Mouse (Mus musculus) lung, postnatal 0 days (tissue): ENCODE measurements at regions not wholly inside any gene's neighbourhood (a gene's known extent, or its start where the extent isn't known, plus 50 kb on each side); places are given as distances from the start of the nearest gene placed in this dataset.

ENCODE experiments used
- CTCF ChIP-seq: IDR thresholded peaks from 2 replicates; pipeline ENCODE4 v1.5.1; 2016; ENCODE audit warnings: antibody characterized with exemption, mild to moderate bottlenecking
- EP300 ChIP-seq: IDR thresholded peaks from 2 replicates; pipeline ENCODE4 v1.6.1; 2016; ENCODE audit warnings: antibody characterized with exemption, mild to moderate bottlenecking, control low read depth

GRCm38 (mm10) chr4:95463082-95463825, 94.1 kb upstream of the Fggy start:
- TF ChIP-seq EP300, result no peak
- no peak for TF ChIP-seq CTCF
